Mouse (Mus musculus) heart, adult 2 months (tissue): ENCODE results near the gene 5730596B20Rik. TPM values are rescaled to one million over a fixed set of nuclear protein-coding genes. Genes with fewer than 3 reads are reported as not detected.
A peak's percentile ranks its signal among the peaks of the same experiment; 100 is the strongest.

ENCODE experiments used
- DNase-seq, 2 experiments: peaks; one replicate each; pipeline ENCODE4 v3.0.0; 2021
- H3K27ac ChIP-seq: fragments of 200-600 bp; 2 replicates; pipeline ENCODE4 v1.8.1; 2022
- H3K27me3 ChIP-seq: fragments of 200-500 bp; 2 replicates; pipeline ENCODE4 v1.6.1; 2012; ENCODE audit warnings: mild to moderate bottlenecking, low read length, inconsistent platforms, mixed read lengths; ENCODE audit not compliant: control insufficient read depth, insufficient read depth
- H3K36me3 ChIP-seq: fragments of 200-500 bp; 2 replicates; pipeline ENCODE4 v1.6.1; 2012; ENCODE audit warnings: low read length, inconsistent platforms; ENCODE audit not compliant: control insufficient read depth, insufficient read depth
- H3K4me1 ChIP-seq: fragments of 200-500 bp; 2 replicates; pipeline ENCODE4 v1.6.1; 2011; ENCODE audit warnings: low read length; ENCODE audit not compliant: control insufficient read depth, insufficient read depth
- H3K4me3 ChIP-seq: fragments of 200-600 bp; 2 replicates; pipeline ENCODE4 v1.8.1; 2022
- H3K79me2 ChIP-seq: fragments of 200-500 bp; replicated peaks from 2 replicates; pipeline ENCODE4 v1.6.1; 2012; ENCODE audit warnings: mild to moderate bottlenecking, inconsistent platforms, low read length, moderate library complexity, mixed read lengths; ENCODE audit not compliant: control insufficient read depth, insufficient read depth
- H3K9ac ChIP-seq: fragments of 200-500 bp; 2 replicates; pipeline ENCODE4 v1.6.1; 2012; ENCODE audit warnings: low read depth, mild to moderate bottlenecking, control low read depth, inconsistent platforms, low read length, mixed read lengths
- CTCF ChIP-seq: fragments of 200-600 bp; IDR thresholded peaks from 2 replicates; pipeline ENCODE4 v1.8.1; 2022; ENCODE audit warnings: antibody characterized with exemption, mild to moderate bottlenecking, moderate library complexity
- EP300 ChIP-seq: fragments of 200-500 bp; IDR thresholded peaks from 2 replicates; pipeline ENCODE4 v1.6.1; 2011; ENCODE audit warnings: low read depth, low read length, control low read depth; ENCODE audit not compliant: insufficient read depth
- POLR2A ChIP-seq: fragments of 200-500 bp; IDR thresholded peaks from 2 replicates; pipeline ENCODE4 v1.6.1; 2011; ENCODE audit warnings: mild to moderate bottlenecking, low read depth, low read length, control low read depth; ENCODE audit not compliant: insufficient read depth
- WGBS: fragments of 180-500 bp; shearing (Covaris S2); methylation state at CpG from one replicate; pipeline ENCODE4 v1.1.7; 2018; 5-methylcytosine and 5-hydroxymethylcytosine counted together
- intact Hi-C: fragments of 180-260 bp; cut with DNase I; formaldehyde crosslinking; loops from one replicate; pipeline ENCODE4 v1.15.1; 2025
- polyA plus RNA-seq: library from polyadenylated mRNA; depleted of rRNA; stranded (reverse); fragments of >200 nt; gene quantifications from 2 replicates; pipeline ENCODE4 v1.2.3, GENCODE M21; 2012
- total RNA-seq, 2 experiments: library from RNA; stranded (reverse); gene quantifications; 2 replicates each; pipeline ENCODE4 v1.2.3; 2021

Gene 5730596B20Rik
- total and polyA plus RNA-seq, 3 experiments, result not detected

GRCm38 (mm10) chr6:52172501-52172900, 4.8 kb upstream of the 5730596B20Rik start:
- DNase-seq, result peak; percentile 72 to 74
- no peaks in the 10 kb centered on the region for H3K79me2 ChIP-seq
- no peaks in the 10 kb centered on the region for H3K4me1 ChIP-seq
- intact Hi-C loops, result no loop called here
- no peaks in the 10 kb centered on the region for H3K36me3 ChIP-seq
- peaks cover 20% of the 10 kb centered on the region for H3K27me3 ChIP-seq
- H3K27ac ChIP-seq, result no peak overlapping the region
- peak overlapping the region; percentile 24 for H3K4me3 ChIP-seq
- no peak for TF ChIP-seq POLR2A
- no peak for TF ChIP-seq CTCF
- no peak for TF ChIP-seq EP300
- H3K9ac ChIP-seq, result 0 out of 2 replicates have a peak overlapping the region, but pooled peaks have one; percentile 15
- WGBS, result 6% methylated on average over 34 of the region's 35 CpGs

DNA sequence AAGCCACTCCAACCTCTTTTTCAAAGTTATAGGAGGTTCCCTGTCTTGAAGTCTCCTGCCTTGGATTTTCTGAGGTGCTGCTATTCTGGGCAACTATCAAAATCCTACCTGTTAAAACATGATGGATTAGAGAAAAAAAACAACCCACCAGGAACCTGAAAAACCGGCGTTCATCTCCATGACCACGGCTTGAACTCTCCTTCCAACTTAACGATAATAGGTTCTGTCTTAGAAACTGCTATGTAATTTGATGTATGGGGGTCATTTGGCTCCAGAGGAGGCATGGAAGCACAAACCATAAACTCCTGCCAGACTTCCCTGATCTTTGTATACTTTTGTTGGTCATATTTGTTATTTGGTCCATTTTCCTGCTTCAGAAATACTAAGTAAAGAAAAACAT, 3.6 kb upstream of the 5730596B20Rik start:
- intact Hi-C loops, result no loop called here
- 15% methylated on average over 4 of the region's 4 CpGs for WGBS
- Histone ChIP-seq H3K4me3 (no peak overlapping the region), H3K79me2 (no peaks in the 10 kb centered on the region), H3K27ac (no peak overlapping the region), H3K9ac (no peak overlapping the region), H3K36me3 (no peaks in the 10 kb centered on the region), H3K27me3 (peaks cover 19% of the 10 kb centered on the region), H3K4me1 (no peaks in the 10 kb centered on the region)
- no peak for DNase-seq
- TF ChIP-seq CTCF (no peak), POLR2A (no peak), EP300 (no peak)

DNA sequence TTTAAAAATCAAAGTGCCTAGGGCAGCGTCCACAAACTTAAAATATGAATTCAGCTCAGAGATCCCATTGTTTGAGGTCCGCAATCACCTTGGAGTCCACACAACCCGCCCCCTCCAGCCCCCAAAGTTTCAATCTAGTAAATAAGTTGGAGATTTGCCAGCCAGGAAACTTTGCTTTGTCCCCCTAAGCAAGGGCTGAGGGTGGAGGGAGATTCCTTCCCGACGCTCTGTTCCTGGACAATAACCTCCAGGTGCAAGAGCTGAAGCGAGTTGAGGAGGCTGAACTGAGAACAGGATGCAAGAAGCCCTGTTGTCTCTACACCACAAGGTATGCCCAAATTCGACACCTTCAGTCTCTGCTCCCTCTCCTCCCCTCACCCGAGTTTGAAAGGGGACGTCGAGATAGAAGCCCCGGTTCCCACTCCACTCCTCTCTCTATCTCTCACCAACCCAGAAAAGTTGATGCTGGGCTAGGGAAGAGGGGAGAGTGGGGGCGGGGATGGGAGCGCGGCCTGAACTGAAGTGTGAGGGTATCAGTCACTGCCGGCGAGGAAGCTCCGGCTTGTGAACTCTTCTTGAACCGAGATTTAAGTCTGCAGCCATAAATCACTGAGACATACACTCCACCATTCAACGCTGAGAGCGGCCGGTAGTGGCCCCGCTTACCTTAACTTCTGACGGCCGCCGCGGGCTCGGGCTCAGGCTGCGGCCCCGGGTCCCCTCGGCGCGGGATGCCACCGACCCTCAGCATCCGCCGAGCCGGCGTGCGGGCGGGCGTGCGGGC, 2.1 kb upstream of the 5730596B20Rik start:
- TF ChIP-seq POLR2A, result no peak
- no peak for TF ChIP-seq EP300
- no peak for TF ChIP-seq CTCF
- Histone ChIP-seq H3K36me3 (no peaks in the 10 kb centered on the region), H3K4me1 (no peaks in the 10 kb centered on the region), H3K79me2 (no peaks in the 10 kb centered on the region), H3K27ac (peak overlapping the region; percentile 45), H3K4me3 (peak overlapping the region; percentile 34), H3K9ac (peak overlapping the region; percentile 59; the same call in 1 of the 2 replicates), H3K27me3 (peaks cover 13% of the 10 kb centered on the region)
- DNase-seq, result no peak
- intact Hi-C loops, result no loop called here
- 5% methylated on average over 41 of the region's 41 CpGs for WGBS

DNA sequence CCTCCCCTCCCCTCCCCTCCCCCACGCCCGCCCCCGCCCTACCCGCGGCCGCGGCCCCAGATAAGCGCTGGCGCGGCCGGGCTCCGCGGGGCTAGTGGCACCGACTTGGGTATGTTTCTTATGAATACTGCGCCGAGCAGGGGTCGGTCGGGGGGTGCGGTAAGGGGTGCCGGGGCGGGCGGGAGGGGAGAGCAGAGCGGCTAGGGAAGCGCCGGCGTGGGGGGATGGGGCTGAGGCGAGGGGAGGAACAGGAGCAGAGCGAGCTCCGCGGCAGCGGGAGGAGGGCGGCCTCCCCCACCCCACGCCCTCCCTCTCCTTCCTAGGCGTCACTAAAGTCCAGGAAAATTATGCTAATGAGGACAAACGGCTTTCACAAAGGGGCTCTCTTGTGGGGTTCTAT, 1.4 kb upstream of the 5730596B20Rik start:
- DNase-seq, result no peak

GRCm38 (mm10) chr6:52176391-52176790, 907 bp upstream of the 5730596B20Rik start:
- WGBS, result 7% methylated on average over 6 of the region's 6 CpGs
- Histone ChIP-seq H3K79me2 (no peaks in the 10 kb centered on the region), H3K27me3 (peaks cover 13% of the 10 kb centered on the region), H3K9ac (no peak overlapping the region), H3K4me1 (no peaks in the 10 kb centered on the region), H3K4me3 (peak overlapping the region; percentile 34; the same call in 1 of the 2 replicates), H3K36me3 (no peaks in the 10 kb centered on the region), H3K27ac (peak overlapping the region; percentile 48)
- DNase-seq, result no peak
- intact Hi-C loops, result no loop called here
- TF ChIP-seq EP300 (no peak), POLR2A (no peak), CTCF (no peak)

More for the DNA sequence above, 1.4 kb upstream of the 5730596B20Rik start:
- Histone ChIP-seq H3K27ac (peak overlapping the region; percentile 38), H3K36me3 (no peaks in the 10 kb centered on the region), H3K79me2 (no peaks in the 10 kb centered on the region), H3K9ac (no peak overlapping the region), H3K4me3 (peak overlapping the region; percentile 34), H3K27me3 (peaks cover 13% of the 10 kb centered on the region), H3K4me1 (no peaks in the 10 kb centered on the region)
- WGBS, result 8% methylated on average over 21 of the region's 35 CpGs
- intact Hi-C loops, result no loop called here
- TF ChIP-seq EP300 (no peak), POLR2A (no peak), CTCF (no peak)

DNA sequence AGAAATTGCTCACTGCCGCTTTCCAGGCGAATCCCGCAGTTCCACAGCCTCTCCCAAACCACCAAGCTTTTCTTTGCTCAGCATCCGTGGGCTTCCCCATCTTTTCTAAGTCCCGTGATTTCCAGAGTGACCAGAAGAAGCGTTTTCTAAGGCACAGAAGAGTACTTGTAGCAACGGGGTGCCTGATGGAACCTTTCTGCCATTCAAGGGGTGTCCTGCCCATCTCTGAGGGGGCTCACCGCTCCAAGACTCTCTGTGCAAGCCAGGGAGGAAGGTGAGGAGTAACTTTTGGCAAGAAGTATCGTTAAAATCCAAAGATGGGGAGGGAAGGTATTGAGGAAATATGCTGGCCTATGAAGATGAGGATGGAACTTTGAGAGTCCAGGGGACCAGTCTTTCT, 508 bp downstream of the 5730596B20Rik start:
- WGBS, result 9% methylated on average over 9 of the region's 9 CpGs
- intact Hi-C loops, result no loop called here
- Histone ChIP-seq H3K9ac (no peak overlapping the region), H3K27me3 (peaks cover 10% of the 10 kb centered on the region), H3K36me3 (no peaks in the 10 kb centered on the region), H3K4me3 (no peak overlapping the region), H3K27ac (no peak overlapping the region; the same call in 1 of the 2 replicates), H3K4me1 (no peaks in the 10 kb centered on the region), H3K79me2 (no peaks in the 10 kb centered on the region)
- TF ChIP-seq POLR2A (no peak), EP300 (no peak), CTCF (no peak)
- no peak for DNase-seq
